Mouse (Mus musculus) right cerebral cortex, postnatal 25 days (tissue): ENCODE results near the gene Tnpo1.
A peak's percentile ranks its signal among the peaks of the same experiment; 100 is the strongest.

ENCODE experiments used
- DNase-seq: peaks from one replicate; pipeline ENCODE4 v3.0.0; 2022

Gene Tnpo1

DNA sequence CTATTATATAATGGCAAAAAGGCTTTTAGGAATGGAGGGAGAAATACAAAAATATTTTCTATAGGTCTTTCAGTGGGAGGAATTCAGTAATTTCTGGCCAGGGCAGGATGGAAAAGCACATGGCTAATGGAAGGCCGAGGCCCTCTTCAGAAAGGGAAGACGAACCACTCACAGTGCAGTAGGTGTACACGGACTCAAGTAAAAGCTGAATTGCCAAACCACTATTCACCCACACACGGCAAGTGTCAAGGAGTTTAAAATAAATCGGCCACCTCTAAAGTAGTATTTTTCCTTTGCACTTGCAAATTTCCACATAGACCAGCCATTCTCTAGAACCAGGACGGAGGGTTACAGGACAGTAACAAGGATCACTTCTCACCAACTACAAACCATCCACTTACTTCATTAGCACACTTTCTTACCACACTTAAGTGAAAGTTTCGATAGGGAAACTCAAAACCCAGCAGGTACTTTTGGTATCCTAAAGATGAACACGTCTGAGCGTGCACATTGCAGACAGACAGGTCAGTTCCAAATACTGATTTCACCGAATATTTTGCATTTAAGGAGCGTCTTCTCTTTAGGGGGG is 1.2 kb downstream of the Tnpo1 start:
- no peak for DNase-seq

DNA sequence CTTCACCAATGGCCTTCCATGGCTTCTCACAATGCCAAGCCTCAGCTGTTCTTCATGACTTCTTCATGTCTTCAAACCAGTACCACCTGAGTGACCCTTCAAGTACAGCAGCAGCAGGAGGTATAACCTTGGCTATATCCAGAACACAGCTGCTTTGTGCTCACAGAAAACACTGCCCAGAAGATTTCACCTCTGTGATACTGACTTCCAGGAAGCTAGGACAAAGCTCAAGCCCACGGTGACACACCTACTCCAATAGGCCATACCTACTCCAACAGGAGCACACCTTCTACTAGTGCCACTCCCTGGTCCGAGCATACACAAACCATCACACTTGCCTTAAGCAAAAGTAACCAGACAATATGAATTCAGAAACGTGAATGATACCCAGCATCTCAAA is 3.4 kb downstream of the Tnpo1 start:
- DNase-seq: no peak

DNA sequence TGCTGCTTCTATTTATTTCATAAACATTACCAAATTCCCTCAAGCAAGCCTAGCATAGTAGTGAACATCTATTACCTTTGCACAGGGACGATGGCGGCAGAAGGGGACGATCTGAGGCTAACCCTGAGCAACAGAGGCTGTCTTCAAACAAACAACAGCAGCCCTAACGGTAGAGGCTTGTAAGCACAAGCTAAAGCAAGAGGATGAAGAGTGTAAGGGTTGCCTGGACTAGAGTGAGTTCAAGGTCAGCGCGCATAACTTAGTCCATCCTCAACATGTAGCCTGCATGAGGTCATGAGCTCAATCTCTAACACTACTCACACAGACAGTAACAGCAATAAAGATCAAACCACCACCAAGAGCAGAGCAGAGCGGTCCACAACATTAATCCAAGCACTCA is 4.9 kb downstream of the Tnpo1 start:
- no peak for DNase-seq

DNA sequence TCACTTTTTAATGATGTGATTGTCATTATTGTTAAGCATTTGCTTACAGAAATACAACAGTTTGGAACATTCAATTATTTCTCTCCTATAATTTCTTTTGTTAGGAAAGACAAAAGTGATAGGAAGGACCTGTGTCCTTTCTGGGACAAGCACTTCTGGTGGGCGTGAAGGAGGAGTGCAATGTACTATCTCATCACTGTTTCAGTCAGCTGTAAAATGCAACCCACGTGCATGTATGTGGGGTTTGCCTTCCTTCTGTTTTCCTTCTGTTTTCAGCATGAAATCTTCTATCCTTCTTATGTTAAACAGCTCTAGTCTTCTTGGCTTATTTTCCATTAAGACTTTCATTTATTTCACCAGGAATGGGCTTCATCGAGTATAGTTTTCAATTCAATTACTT is 5.9 kb downstream of the Tnpo1 start:
- no peak for DNase-seq

- no peak for DNase-seq
Observed at GRCm38 (mm10) chr13:98919695-98920094, 6.5 kb downstream of the Tnpo1 start.

- DNase-seq: no peak
Observed at GRCm38 (mm10) chr13:98917851-98918250, 8.3 kb downstream of the Tnpo1 start.

DNA sequence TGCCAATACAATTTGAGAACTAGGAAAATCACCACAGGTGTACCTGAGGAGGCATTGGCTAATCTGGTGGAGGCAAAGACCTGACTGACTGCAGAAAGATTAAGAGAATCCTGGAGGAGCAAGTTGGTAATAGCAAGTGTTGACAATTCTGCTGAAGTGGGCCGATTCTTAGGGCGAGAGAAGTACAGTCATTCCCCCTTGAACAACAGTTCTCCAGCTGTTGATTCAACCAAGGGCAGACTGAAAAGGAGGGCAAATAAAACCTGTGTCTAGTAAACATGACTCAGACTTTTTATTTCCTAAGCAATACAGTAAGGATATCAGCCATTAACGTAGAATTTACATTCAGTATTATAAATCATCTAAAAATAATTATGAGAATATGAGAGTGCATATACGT is 10.6 kb downstream of the Tnpo1 start:
- no peak for DNase-seq

- DNase-seq: no peak
Observed at GRCm38 (mm10) chr13:98914844-98915212, 11.4 kb downstream of the Tnpo1 start.

DNA sequence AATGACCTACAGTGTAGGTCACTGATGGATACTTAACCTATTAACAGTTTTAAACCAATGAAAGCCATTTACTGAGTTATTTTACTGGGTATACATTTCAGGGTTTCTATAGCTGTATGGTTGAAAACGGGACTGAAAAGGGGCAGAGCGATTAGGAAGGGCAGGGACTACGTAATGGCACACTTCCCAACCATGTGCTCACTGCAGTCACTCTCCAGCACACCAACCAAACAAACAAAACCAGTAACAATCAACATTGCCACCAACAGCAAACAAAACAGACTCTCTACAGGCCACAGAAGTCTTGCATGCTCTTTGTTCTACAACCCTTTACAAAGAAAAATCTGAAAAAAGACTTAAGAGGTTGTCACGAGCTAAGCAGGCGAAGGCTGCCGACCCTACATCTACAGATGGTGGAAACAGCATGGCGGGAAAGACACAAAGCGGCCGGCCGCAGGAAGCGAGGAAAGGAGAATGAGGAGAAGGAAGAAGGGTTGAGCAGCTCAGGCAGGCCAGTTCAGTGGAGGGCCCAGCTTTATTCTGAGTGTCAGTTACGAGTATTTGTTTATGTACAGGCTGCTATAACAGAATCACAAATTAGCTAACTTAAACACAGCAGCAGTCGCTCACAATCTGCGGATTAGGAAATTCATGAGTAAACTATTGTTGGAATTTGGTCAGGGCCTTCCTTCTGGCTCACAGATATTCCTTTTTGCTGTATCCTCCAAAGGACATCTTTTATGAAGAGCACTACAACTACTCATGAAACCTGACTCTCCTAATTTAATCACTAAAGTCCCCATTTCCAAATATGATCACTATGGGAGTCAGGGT is 12.0 kb downstream of the Tnpo1 start:
- no peak for DNase-seq

DNA sequence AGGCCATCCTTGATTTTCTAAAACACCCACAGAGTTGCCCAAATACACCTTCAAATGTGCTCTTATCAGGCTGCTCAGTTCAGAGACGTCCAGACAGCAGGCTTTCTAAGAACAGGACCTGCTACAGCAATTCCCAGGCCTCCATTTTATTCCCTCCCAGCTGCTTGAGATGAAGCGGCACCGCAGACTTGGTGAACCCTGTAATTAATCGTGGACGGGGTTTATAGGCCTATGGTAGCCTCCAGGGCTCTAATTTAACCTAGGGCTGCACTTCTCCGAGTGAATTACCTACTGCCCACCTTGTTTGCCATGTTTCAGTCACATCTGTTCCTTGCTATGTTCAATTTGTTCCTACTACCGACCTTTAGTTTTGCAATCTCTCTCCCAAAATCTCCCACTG is 13.0 kb downstream of the Tnpo1 start:
- DNase-seq: no peak

GRCm38 (mm10) chr13:98912602-98913001 is 13.6 kb downstream of the Tnpo1 start:
- no peak for DNase-seq

DNA sequence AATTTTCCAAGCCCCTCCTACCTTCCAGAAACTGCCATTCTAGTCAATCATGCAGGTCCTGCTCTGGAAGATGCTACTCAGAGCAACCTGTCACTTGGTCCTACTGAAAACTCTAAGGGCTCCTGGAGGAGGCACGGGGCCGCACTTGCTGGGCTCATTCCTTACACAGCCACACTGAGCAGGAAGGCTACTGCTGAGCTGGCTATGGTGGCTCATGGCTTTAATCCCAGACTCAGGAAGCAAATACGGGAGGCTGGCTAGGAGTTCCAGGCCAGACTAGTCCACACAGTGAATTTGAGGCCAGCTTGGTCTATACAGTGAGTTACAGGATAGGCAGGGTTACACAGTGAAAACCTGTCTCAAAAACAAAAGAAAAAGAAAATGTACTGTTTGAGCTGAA is 15.4 kb downstream of the Tnpo1 start:
- DNase-seq: no peak

- DNase-seq: no peak
Observed at GRCm38 (mm10) chr13:98904608-98905007, 21.6 kb downstream of the Tnpo1 start.

DNA sequence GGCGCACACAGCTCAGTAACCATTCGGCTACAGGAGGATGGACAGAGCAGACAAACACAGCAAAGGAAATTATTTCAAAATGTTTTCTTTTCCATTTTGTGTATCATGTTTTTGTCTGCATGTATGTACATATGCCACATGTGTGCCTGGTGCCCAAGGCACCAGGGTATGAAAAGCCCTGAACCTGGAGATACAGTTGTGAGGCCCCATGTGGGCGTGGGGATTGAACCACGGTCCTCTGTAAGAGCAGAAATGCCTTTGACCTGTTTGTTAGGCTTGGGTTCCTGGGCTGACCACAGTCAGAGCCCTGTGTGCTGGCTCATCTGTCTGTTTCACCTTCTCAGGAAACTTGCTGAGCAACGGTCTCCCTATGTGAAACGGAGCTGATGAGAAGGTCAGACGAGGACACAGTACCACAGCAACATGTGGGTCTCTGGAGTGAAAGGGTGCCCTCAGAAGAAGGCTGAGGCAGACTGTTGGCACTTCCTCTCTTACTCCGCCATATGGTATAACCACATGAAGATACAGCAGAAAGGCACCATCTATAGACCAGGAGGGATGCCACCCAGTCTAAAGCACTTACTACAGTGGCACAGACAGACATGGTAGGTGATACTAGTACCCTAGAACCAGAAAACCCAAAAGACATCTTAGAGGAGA is 23.7 kb downstream of the Tnpo1 start:
- DNase-seq: no peak

DNA sequence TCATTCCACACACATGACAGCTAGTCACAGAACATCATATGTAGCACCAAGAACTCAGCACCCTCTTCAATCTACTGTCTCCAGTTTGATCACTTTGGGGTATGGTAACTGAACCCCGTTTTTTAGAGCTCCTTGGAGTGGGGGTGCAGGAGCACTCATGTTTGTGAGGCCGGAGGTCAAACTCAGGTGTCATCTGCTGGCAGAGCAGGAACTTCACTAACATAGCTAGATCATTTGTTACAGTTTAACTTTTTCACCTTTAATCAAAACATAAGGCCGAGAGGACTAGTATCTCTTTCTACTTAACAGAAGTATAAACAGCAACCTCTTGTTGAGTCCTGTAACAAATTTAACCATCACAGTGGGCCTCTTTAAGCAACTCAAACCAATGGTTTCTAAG is 26.6 kb downstream of the Tnpo1 start:
- DNase-seq: no peak

DNA sequence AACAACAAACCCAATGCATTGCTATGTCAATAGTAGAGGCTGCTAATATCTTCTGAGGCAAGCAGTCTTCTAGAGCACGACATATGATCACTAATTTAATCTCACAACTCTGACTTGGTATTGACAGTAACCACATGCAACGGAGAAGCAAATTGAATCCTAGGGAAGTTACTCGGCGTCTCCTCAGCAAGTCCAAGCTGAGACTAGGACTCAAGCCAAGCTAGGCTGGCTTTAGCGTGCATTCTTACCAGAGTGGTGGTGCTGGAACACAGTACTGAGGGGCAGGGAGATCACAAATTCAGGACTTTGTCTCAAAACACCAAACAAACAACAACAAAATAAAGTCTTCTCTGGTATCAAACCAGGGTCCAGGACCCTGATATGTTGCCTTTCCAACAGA is 28.6 kb downstream of the Tnpo1 start:
- DNase-seq: no peak

- no peak for DNase-seq
Observed at GRCm38 (mm10) chr13:98896434-98897126, 29.6 kb downstream of the Tnpo1 start.

- DNase-seq: no peak
Observed at GRCm38 (mm10) chr13:98896013-98896412, 30.2 kb downstream of the Tnpo1 start.

DNA sequence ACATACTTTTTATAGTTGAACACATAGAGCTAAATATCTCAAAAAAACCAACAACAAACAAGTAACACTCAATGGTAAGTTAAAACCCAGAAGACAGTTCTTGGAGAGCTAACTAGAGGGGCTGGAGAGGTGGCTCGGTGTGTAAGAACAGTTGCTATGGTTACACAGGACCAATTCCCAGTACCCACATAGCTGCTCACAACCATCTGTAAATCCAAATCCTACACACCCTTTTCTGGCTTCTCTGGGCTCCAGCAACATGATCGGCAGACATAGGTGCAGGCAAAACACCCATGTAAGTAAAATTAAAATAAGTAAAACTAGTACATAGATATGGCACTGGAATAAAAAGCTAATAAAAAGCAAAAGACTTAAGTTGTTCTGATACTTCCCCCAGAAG is 31.3 kb downstream of the Tnpo1 start:
- DNase-seq: no peak

GRCm38 (mm10) chr13:98891443-98891842 is 34.7 kb downstream of the Tnpo1 start:
- no peak for DNase-seq

GRCm38 (mm10) chr13:98890871-98891219 is 35.3 kb downstream of the Tnpo1 start:
- peak; percentile 84 for DNase-seq

GRCm38 (mm10) chr13:98890137-98890870 is 35.9 kb downstream of the Tnpo1 start:
- peak; percentile 61 for DNase-seq

- no peak for DNase-seq
Observed at GRCm38 (mm10) chr13:98889211-98889610, 37.0 kb downstream of the Tnpo1 start.
